Mouse (Mus musculus) C2C12 (cell line): Measurements from ENCODE around the gene Sh3gl3. TPM values are rescaled to one million over a fixed set of nuclear protein-coding genes. Genes with fewer than 3 reads are reported as not detected.

ENCODE experiments used
- H3K27me3 ChIP-seq: one replicate; pipeline ENCODE4 v1.6.1; 2011; ENCODE audit not compliant: control insufficient read depth, insufficient read depth, insufficient read length
- H3K36me3 ChIP-seq: one replicate; pipeline ENCODE4 v1.6.1; 2011; ENCODE audit not compliant: control insufficient read depth, insufficient read depth
- H3K4me3 ChIP-seq: one replicate; pipeline ENCODE4 v1.5.1; 2011; ENCODE audit warnings: mild to moderate bottlenecking, control low read depth; ENCODE audit not compliant: poor library complexity, insufficient read depth, severe bottlenecking
- H3K79me2 ChIP-seq: one replicate; pipeline ENCODE4 v1.6.1; 2011; ENCODE audit not compliant: control insufficient read depth, insufficient read depth
- H3K79me3 ChIP-seq: one replicate; pipeline ENCODE4 v1.6.1; 2011; ENCODE audit warnings: low read depth, control low read depth
- H3ac ChIP-seq: one replicate; pipeline ENCODE3; 2011; ENCODE audit warnings: low read depth; ENCODE audit not compliant: control insufficient read depth, insufficient read length
- CEBPB ChIP-seq: IDR thresholded peaks from one replicate; pipeline ENCODE4 v1.6.1; 2011; ENCODE audit warnings: low read depth, mild to moderate bottlenecking, control low read depth, moderate library complexity
- CTCF ChIP-seq: IDR thresholded peaks from one replicate; pipeline ENCODE4 v1.5.1; 2011; ENCODE audit not compliant: control insufficient read depth, insufficient read depth, insufficient read length
- FOSL1 ChIP-seq: IDR thresholded peaks from one replicate; pipeline ENCODE4 v1.8.0; 2011; ENCODE audit warnings: mild to moderate bottlenecking, low read length; ENCODE audit not compliant: poor library complexity, insufficient read depth, severe bottlenecking
- MAX ChIP-seq: IDR thresholded peaks from one replicate; pipeline ENCODE4 v1.6.1; 2011; ENCODE audit warnings: mild to moderate bottlenecking, control low read depth
- MYOD1 ChIP-seq: IDR thresholded peaks from one replicate; pipeline ENCODE4 v1.6.1; 2011; ENCODE audit warnings: low read depth; ENCODE audit not compliant: control insufficient read depth, insufficient read length
- MYOG ChIP-seq: IDR thresholded peaks from one replicate; pipeline ENCODE4 v1.6.1; 2011; ENCODE audit not compliant: control insufficient read depth, insufficient read length; ENCODE audit errors: extremely low read depth
- USF1 ChIP-seq: IDR thresholded peaks from one replicate; pipeline ENCODE4 v1.6.1; 2011; ENCODE audit warnings: low read depth, mild to moderate bottlenecking, control low read depth, moderate library complexity
- polyA plus RNA-seq: library from polyadenylated mRNA; unstranded; fragments of >200 nt; fragmentation: generic; extraction: Trizol; gene quantifications from one replicate; pipeline ENCODE4 v1.2.1, GENCODE M21; 2012; ENCODE audit warnings: missing spikeins

Sh3gl3 gene
- polyA plus RNA-seq, 1 experiment = 1.1 TPM

DNA sequence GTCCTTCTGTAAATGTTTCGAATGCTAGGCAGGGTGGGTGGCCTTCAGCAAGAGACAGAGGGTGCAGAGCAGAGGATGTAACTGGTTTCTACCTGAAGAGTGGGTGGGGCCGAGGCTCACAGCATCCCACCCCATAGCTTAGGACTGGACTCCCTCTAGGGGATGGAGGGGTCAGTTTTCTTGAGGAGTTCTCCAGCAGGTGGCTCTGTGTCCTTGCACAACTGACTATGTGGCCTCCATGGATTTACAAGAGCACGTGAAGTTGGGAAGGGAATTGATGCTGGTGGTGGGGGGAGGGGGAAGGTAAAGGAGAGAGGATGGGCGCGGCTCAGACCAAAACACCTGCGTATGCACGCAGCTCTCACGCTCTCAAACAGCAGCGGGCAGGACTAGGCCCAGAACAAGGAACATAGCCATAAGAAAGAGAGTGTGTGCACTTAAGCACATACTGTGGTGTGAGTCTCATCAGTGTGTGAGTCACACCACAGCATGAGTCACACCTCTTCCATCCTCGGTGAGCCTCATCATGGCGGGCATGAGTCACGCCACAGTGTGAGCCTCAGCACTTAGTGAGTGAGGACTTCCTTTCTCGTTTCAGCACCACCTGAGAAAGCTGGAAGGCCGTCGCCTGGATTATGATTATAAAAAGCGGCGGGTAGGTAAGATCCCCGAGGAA lies 102.0 kb downstream of the Sh3gl3 start:
- H3K4me3 ChIP-seq = no peak overlapping the region
- no peaks in the 10 kb centered on the region for H3K36me3 ChIP-seq
- H3ac ChIP-seq = no peak overlapping the region
- no peaks in the 10 kb centered on the region for H3K79me2 ChIP-seq
- TF ChIP-seq MYOG (no peak), MYOD1 (peak; percentile 69), FOSL1 (peak; percentile 99), CEBPB (no peak), MAX (peak; percentile 79), USF1 (no peak)
- H3K27me3 ChIP-seq = no peaks in the 10 kb centered on the region
- H3K79me3 ChIP-seq = no peaks in the 10 kb centered on the region

GRCm38 (mm10) chr7:82282011-82282410 lies 108.4 kb downstream of the Sh3gl3 start:
- Histone ChIP-seq H3K27me3 (no peaks in the 10 kb centered on the region), H3K4me3 (no peak overlapping the region), H3K36me3 (no peaks in the 10 kb centered on the region), H3K79me3 (no peaks in the 10 kb centered on the region), H3K79me2 (no peaks in the 10 kb centered on the region), H3ac (no peak overlapping the region)
- no peak for TF ChIP-seq MYOG
- no peak for TF ChIP-seq MAX
- TF ChIP-seq MYOD1 = no peak
- no peak for TF ChIP-seq CTCF
- TF ChIP-seq USF1 = no peak
- no peak for TF ChIP-seq FOSL1
- no peak for TF ChIP-seq CEBPB

- no peak overlapping the region for H3ac ChIP-seq
- no peaks in the 10 kb centered on the region for H3K79me2 ChIP-seq
- H3K36me3 ChIP-seq = no peaks in the 10 kb centered on the region
- H3K79me3 ChIP-seq = no peaks in the 10 kb centered on the region
- TF ChIP-seq USF1 (no peak), CEBPB (no peak), CTCF (no peak), FOSL1 (no peak), MYOD1 (no peak), MAX (no peak), MYOG (no peak)
- no peak overlapping the region for H3K4me3 ChIP-seq
- H3K27me3 ChIP-seq = no peaks in the 10 kb centered on the region
Measured at GRCm38 (mm10) chr7:82282464-82282863, 108.8 kb downstream of the Sh3gl3 start.

GRCm38 (mm10) chr7:82287242-82287641 lies 113.6 kb downstream of the Sh3gl3 start:
- Histone ChIP-seq H3K36me3 (no peaks in the 10 kb centered on the region), H3K79me3 (no peaks in the 10 kb centered on the region), H3K4me3 (no peak overlapping the region), H3K79me2 (no peaks in the 10 kb centered on the region), H3ac (no peak overlapping the region), H3K27me3 (no peaks in the 10 kb centered on the region)
- TF ChIP-seq USF1 (no peak), CEBPB (no peak), MAX (no peak), FOSL1 (no peak), MYOD1 (no peak), MYOG (no peak), CTCF (no peak)

- H3K4me3 ChIP-seq = no peak overlapping the region
- no peaks in the 10 kb centered on the region for H3K79me2 ChIP-seq
Measured at GRCm38 (mm10) chr7:82293441-82293840, 119.8 kb downstream of the Sh3gl3 start.

GRCm38 (mm10) chr7:82294083-82294482 lies 120.4 kb downstream of the Sh3gl3 start:
- Histone ChIP-seq H3K4me3 (no peak overlapping the region), H3K79me2 (no peaks in the 10 kb centered on the region), H3ac (no peak overlapping the region), H3K79me3 (no peaks in the 10 kb centered on the region), H3K36me3 (no peaks in the 10 kb centered on the region), H3K27me3 (no peaks in the 10 kb centered on the region)
- TF ChIP-seq CTCF = no peak
- TF ChIP-seq MYOD1 = no peak
- no peak for TF ChIP-seq CEBPB
- TF ChIP-seq MYOG = no peak
- no peak for TF ChIP-seq MAX
- TF ChIP-seq FOSL1 = no peak

More at GRCm38 (mm10) chr7:82293441-82293840, 119.8 kb downstream of the Sh3gl3 start:
- Histone ChIP-seq H3K79me3 (no peaks in the 10 kb centered on the region), H3K27me3 (no peaks in the 10 kb centered on the region), H3K36me3 (no peaks in the 10 kb centered on the region), H3ac (no peak overlapping the region)
- TF ChIP-seq CTCF (no peak), USF1 (no peak), FOSL1 (no peak), CEBPB (no peak), MYOG (no peak), MAX (no peak), MYOD1 (no peak)
